Mouse (Mus musculus) cerebellum, adult 2 months (tissue): Measurements from ENCODE around the gene Mrm1.

ENCODE experiments used
- CTCF ChIP-seq: fragments of 200-500 bp; IDR thresholded peaks from 2 replicates; pipeline ENCODE4 v1.5.1; 2011; ENCODE audit warnings: low read depth, mild to moderate bottlenecking, control low read depth, low read length, moderate library complexity, borderline replicate concordance; ENCODE audit not compliant: insufficient read depth
- POLR2A ChIP-seq: fragments of 200-500 bp; IDR thresholded peaks from 2 replicates; pipeline ENCODE4 v1.6.1; 2011; ENCODE audit warnings: low read length, control low read depth, borderline replicate concordance; ENCODE audit not compliant: insufficient read depth

DNA sequence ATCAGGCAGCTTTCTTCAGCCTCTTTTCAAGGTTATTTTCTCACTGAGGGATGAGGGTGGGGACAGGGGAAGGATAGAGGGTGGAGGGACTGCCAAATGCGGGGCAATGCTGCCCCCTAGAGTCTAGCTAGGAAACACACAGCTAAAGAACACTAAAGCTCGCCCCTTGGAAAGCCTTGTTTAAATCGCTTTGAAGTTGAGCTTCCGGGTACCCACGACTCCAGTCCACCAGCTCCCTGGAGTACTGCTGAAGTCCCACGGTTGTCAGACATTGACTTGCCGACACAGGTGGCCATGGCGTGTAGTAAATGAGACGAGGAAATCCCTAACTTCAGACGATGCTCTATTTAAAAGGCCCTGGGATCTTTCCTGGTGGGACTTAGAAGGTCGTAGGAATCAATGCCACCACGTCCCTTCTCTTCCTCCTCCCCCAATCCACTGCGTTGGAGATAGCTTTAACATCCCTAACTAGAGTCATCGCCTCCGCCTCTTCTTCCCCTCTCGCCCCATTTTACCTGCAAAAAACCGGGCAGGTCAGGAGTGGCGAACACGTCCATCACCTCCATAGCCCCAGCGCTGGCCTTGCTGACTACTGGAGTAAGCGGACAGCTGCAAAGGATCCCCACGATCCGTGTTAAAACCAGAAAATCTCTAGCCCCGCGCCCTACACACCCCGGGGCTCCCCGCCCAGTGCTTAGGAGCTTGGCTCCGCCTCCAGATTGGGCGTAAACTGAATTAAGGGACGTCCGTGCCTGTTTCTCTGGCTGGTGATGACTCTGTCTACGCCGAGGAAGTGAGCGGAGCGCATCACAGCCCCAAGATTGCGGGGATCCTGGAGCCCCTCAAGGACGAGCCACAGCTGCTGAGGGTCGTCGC, 992 bp downstream of the Mrm1 start:
- TF ChIP-seq CTCF (peak; percentile 88), POLR2A (no peak; the same call in 1 of the 2 replicates)
